Mouse (Mus musculus): ENCODE measurements at regions not wholly inside any gene's neighbourhood (a gene's known extent, or its start where the extent isn't known, plus 50 kb on each side); places are given as distances from the start of the nearest gene placed in this dataset.

GRCm38 (mm10) chr5:12639549-12639948 lies 256.4 kb downstream of the Sema3d start:
- Histone ChIP-seq H3K27me3 (ENCODE audit: control insufficient read depth, insufficient read depth, low read depth, low read length) (no peaks in the 10 kb centered on the region), H3K9me3 (ENCODE audit: control insufficient read depth, low read length) (no peaks in the 10 kb centered on the region), H3K4me3 (ENCODE audit: low read length) (no peak overlapping the region), H3K4me2 (ENCODE audit: low read depth, low read length) (no peak overlapping the region), H3K9ac (ENCODE audit: low read length) (no peak overlapping the region), H3K27ac (ENCODE audit: low read length) (no peak overlapping the region), H3K36me3 (ENCODE audit: control insufficient read depth, insufficient read depth, low read length) (no peaks in the 10 kb centered on the region), H3K4me1 (replicated peaks; ENCODE audit: control insufficient read depth, insufficient read depth, low read length) (no peaks in the 10 kb centered on the region)
- no peak for ATAC-seq (ENCODE audit: low read depth)

- no peak overlapping the region for H3K4me2 ChIP-seq (ENCODE audit: low read depth, low read length)
- H3K36me3 ChIP-seq (ENCODE audit: control insufficient read depth, insufficient read depth, low read length): no peaks in the 10 kb centered on the region
- H3K27me3 ChIP-seq (ENCODE audit: control insufficient read depth, insufficient read depth, low read depth, low read length): no peaks in the 10 kb centered on the region
- H3K4me1 ChIP-seq (replicated peaks; ENCODE audit: control insufficient read depth, insufficient read depth, low read length): no peaks in the 10 kb centered on the region
- H3K9ac ChIP-seq (ENCODE audit: low read length): no peak overlapping the region
- 66% methylated on average over 2 of the region's 2 CpGs for WGBS
- ATAC-seq (ENCODE audit: low read depth): no peak
- H3K27ac ChIP-seq (ENCODE audit: low read length): no peak overlapping the region
- no peak overlapping the region for H3K4me3 ChIP-seq (ENCODE audit: low read length)
- H3K9me3 ChIP-seq (ENCODE audit: control insufficient read depth, low read length): no peaks in the 10 kb centered on the region
Measured at GRCm38 (mm10) chr5:12646269-12646668, 263.1 kb downstream of the Sema3d start.

DNA sequence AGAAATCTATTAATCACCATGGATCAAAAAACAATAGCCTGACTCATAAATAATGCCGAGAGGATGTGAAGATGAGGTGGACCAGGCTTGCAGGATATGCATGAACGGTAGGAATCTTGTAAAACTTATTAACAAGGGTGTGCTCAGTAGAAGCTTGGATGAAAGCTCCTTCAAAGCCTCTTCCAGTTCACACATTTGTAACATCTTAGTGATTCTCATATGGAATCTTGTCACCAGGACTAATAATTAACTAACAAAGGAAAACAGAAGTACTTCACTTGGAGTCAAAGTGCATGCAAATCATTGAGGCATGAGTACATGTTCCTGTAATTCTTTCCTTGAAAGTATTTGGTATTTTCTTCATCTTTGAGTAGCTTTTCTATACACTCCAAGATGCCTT lies 290.5 kb downstream of the Sema3d start:
- WGBS: 81% methylated on average over 2 of the region's 2 CpGs
- Histone ChIP-seq H3K4me3 (ENCODE audit: low read length) (no peak overlapping the region), H3K27me3 (ENCODE audit: control insufficient read depth, insufficient read depth, low read depth, low read length) (no peaks in the 10 kb centered on the region), H3K9me3 (ENCODE audit: control insufficient read depth, low read length) (no peaks in the 10 kb centered on the region), H3K9ac (ENCODE audit: low read length) (no peak overlapping the region), H3K36me3 (ENCODE audit: control insufficient read depth, insufficient read depth, low read length) (no peaks in the 10 kb centered on the region), H3K4me2 (ENCODE audit: low read depth, low read length) (no peak overlapping the region), H3K27ac (ENCODE audit: low read length) (no peak overlapping the region), H3K4me1 (replicated peaks; ENCODE audit: control insufficient read depth, insufficient read depth, low read length) (no peaks in the 10 kb centered on the region)
- ATAC-seq (ENCODE audit: low read depth): no peak

DNA sequence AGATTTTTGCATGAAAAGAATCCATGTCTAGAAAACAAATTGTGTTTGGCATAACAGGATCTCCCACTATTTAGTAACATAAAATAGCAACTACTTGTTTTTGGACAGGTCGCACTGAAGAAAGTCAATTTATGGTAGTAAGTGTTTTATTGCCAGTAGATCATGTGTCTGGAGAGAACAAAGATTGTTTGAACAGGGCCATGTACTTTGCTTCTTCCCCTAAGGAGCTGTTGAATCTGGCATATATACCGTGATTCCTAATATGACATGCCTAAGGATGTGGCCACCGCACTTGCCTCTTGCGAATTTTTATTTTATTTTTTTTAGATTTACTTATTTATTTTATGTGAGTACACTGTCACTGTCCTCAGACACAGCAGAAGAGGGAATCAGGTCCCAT lies 290.9 kb downstream of the Sema3d start:
- Histone ChIP-seq H3K4me3 (ENCODE audit: low read length) (no peak overlapping the region), H3K4me1 (replicated peaks; ENCODE audit: control insufficient read depth, insufficient read depth, low read length) (no peaks in the 10 kb centered on the region), H3K9me3 (ENCODE audit: control insufficient read depth, low read length) (no peaks in the 10 kb centered on the region), H3K36me3 (ENCODE audit: control insufficient read depth, insufficient read depth, low read length) (no peaks in the 10 kb centered on the region), H3K27ac (ENCODE audit: low read length) (no peak overlapping the region), H3K27me3 (ENCODE audit: control insufficient read depth, insufficient read depth, low read depth, low read length) (no peaks in the 10 kb centered on the region), H3K4me2 (ENCODE audit: low read depth, low read length) (no peak overlapping the region), H3K9ac (ENCODE audit: low read length) (no peak overlapping the region)
- 91% methylated on average over 4 of the region's 4 CpGs for WGBS
- no peak for ATAC-seq (ENCODE audit: low read depth)

DNA sequence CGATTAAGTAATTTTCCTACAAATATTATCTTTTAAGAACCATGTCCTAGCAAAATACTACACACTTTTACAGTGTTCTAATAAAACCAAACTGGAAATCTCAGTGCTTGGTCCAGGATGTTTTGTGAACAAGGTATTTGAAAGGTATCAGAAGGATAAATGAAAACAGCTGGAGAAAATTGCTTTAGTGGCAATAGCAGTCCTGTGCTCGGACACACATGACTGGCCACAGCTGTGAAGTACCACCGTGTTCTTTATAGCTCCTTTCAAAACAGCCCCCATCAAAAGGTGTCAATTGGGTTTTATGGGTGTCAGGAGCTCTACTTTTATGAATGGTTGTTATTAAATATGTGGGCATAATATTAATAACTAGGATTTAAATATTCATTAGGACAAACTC lies 293.5 kb downstream of the Sema3d start:
- no peak for ATAC-seq (ENCODE audit: low read depth)

GRCm38 (mm10) chr5:12714894-12715293 lies 331.7 kb downstream of the Sema3d start:
- Histone ChIP-seq H3K9me3 (ENCODE audit: control insufficient read depth, low read length) (peaks cover 4% of the 10 kb centered on the region; the same call in 1 of the 2 replicates), H3K9ac (ENCODE audit: low read length) (no peak overlapping the region), H3K4me3 (ENCODE audit: low read length) (no peak overlapping the region), H3K27ac (ENCODE audit: low read length) (no peak overlapping the region), H3K27me3 (ENCODE audit: control insufficient read depth, insufficient read depth, low read depth, low read length) (no peaks in the 10 kb centered on the region), H3K4me2 (ENCODE audit: low read depth, low read length) (no peak overlapping the region), H3K4me1 (replicated peaks; ENCODE audit: control insufficient read depth, insufficient read depth, low read length) (no peaks in the 10 kb centered on the region), H3K36me3 (ENCODE audit: control insufficient read depth, insufficient read depth, low read length) (no peaks in the 10 kb centered on the region)
- ATAC-seq (ENCODE audit: low read depth): no peak
- 79% methylated on average over 3 of the region's 3 CpGs for WGBS

More for the DNA sequence above, 293.5 kb downstream of the Sema3d start:
- H3K9me3 ChIP-seq (ENCODE audit: control insufficient read depth, low read length): no peaks in the 10 kb centered on the region
- H3K27me3 ChIP-seq (ENCODE audit: control insufficient read depth, insufficient read depth, low read depth, low read length): no peaks in the 10 kb centered on the region
- no peak overlapping the region for H3K27ac ChIP-seq (ENCODE audit: low read length)
- no peak overlapping the region for H3K4me3 ChIP-seq (ENCODE audit: low read length)
- H3K9ac ChIP-seq (ENCODE audit: low read length): no peak overlapping the region
- no peaks in the 10 kb centered on the region for H3K4me1 ChIP-seq (replicated peaks; ENCODE audit: control insufficient read depth, insufficient read depth, low read length)
- no peaks in the 10 kb centered on the region for H3K36me3 ChIP-seq (ENCODE audit: control insufficient read depth, insufficient read depth, low read length)
- 58% methylated on average over 3 of the region's 3 CpGs for WGBS
- no peak overlapping the region for H3K4me2 ChIP-seq (ENCODE audit: low read depth, low read length)

DNA sequence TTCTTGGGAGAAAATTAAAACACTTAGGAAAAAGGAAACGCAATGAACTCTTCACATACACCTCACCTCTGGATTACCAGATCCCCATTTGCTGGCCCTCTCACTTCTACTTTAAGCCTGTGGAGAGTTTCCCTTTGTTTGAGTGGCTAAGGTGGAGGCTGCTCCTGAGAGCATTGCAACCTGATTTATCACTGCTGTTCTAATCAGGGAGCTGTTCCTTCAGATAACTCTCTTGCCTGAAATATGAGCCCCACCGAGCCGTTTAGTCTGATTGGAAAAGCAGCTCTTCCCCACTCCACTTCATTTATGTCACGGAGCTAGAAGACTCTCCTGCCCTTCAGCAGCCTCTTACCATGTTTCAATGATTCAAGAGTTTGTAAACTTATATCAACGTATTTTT lies 368.3 kb downstream of the Sema3d start:
- WGBS: 10% methylated on average over 5 of the region's 5 CpGs
- H3K27me3 ChIP-seq (ENCODE audit: control insufficient read depth, insufficient read depth, low read depth, low read length): no peaks in the 10 kb centered on the region
- H3K4me3 ChIP-seq (ENCODE audit: low read length): no peak overlapping the region
- H3K9ac ChIP-seq (ENCODE audit: low read length): no peak overlapping the region
- H3K36me3 ChIP-seq (ENCODE audit: control insufficient read depth, insufficient read depth, low read length): no peaks in the 10 kb centered on the region
- H3K27ac ChIP-seq (ENCODE audit: low read length): no peak overlapping the region
- no peak for ATAC-seq (ENCODE audit: low read depth)
- H3K4me1 ChIP-seq (replicated peaks; ENCODE audit: control insufficient read depth, insufficient read depth, low read length): no peaks in the 10 kb centered on the region
- H3K4me2 ChIP-seq (ENCODE audit: low read depth, low read length): no peak overlapping the region
- H3K9me3 ChIP-seq (ENCODE audit: control insufficient read depth, low read length): no peaks in the 10 kb centered on the region

GRCm38 (mm10) chr5:12759634-12760033 lies 365.6 kb upstream of the Sema3a start:
- no peak overlapping the region for H3K9ac ChIP-seq (ENCODE audit: low read length)
- H3K27me3 ChIP-seq (ENCODE audit: control insufficient read depth, insufficient read depth, low read depth, low read length): no peaks in the 10 kb centered on the region
- no peaks in the 10 kb centered on the region for H3K9me3 ChIP-seq (ENCODE audit: control insufficient read depth, low read length)
- H3K4me3 ChIP-seq (ENCODE audit: low read length): no peak overlapping the region
- H3K4me1 ChIP-seq (replicated peaks; ENCODE audit: control insufficient read depth, insufficient read depth, low read length): no peaks in the 10 kb centered on the region
- ATAC-seq (ENCODE audit: low read depth): no peak
- H3K27ac ChIP-seq (ENCODE audit: low read length): no peak overlapping the region
- H3K36me3 ChIP-seq (ENCODE audit: control insufficient read depth, insufficient read depth, low read length): no peaks in the 10 kb centered on the region
- H3K4me2 ChIP-seq (ENCODE audit: low read depth, low read length): no peak overlapping the region

DNA sequence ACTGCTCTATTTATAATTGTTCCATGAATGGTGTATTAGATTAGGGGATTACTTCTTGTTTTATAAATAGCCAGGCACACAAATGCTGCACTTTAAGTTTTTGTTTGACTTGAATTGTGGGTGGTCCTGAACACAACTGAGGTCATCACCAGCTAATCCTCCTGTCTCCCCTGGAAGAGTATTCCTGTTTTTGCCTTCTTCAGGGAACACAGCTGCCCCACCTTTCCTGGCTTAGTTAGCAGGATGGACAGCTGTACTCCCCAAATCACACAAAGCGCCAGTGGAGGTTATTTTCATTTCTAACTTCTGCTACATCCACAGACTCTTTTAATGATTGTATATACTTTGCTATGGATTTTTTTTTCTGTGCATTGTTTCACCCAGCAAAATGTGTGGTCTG lies 357.8 kb upstream of the Sema3a start:
- no peak overlapping the region for H3K27ac ChIP-seq (ENCODE audit: low read length)
- H3K9me3 ChIP-seq (ENCODE audit: control insufficient read depth, low read length): no peaks in the 10 kb centered on the region
- ATAC-seq (ENCODE audit: low read depth): no peak
- no peak overlapping the region for H3K4me2 ChIP-seq (ENCODE audit: low read depth, low read length)
- no peaks in the 10 kb centered on the region for H3K4me1 ChIP-seq (replicated peaks; ENCODE audit: control insufficient read depth, insufficient read depth, low read length)
- H3K27me3 ChIP-seq (ENCODE audit: control insufficient read depth, insufficient read depth, low read depth, low read length): no peaks in the 10 kb centered on the region
- no peak overlapping the region for H3K4me3 ChIP-seq (ENCODE audit: low read length)
- no peaks in the 10 kb centered on the region for H3K36me3 ChIP-seq (ENCODE audit: control insufficient read depth, insufficient read depth, low read length)
- 72% methylated on average over 1 of the region's 1 CpGs for WGBS
- no peak overlapping the region for H3K9ac ChIP-seq (ENCODE audit: low read length)

DNA sequence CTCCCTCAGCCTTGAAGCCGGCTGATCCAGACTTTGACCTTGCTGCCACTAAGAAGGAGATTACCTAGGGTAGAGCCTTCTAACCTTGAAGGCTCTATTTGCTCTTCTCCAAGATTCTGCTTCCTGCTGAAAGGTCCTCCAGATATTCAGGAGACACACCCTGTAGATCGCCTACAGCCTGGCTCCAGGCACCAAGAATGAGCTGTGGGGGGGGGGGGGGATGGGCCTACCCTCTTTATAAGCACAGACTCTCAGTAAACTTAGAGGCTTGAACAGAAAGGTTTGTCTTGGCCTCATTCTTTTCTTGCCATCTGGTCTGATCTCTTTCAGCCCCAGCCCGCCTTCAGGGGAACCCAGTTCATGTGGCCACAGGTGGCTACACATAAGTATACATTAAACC lies 342.5 kb upstream of the Sema3a start:
- Histone ChIP-seq H3K4me1 (replicated peaks; ENCODE audit: control insufficient read depth, insufficient read depth, low read length) (no peaks in the 10 kb centered on the region), H3K9ac (ENCODE audit: low read length) (no peak overlapping the region), H3K36me3 (ENCODE audit: control insufficient read depth, insufficient read depth, low read length) (no peaks in the 10 kb centered on the region), H3K4me2 (ENCODE audit: low read depth, low read length) (no peak overlapping the region), H3K27ac (ENCODE audit: low read length) (no peak overlapping the region), H3K9me3 (ENCODE audit: control insufficient read depth, low read length) (no peaks in the 10 kb centered on the region), H3K4me3 (ENCODE audit: low read length) (no peak overlapping the region), H3K27me3 (ENCODE audit: control insufficient read depth, insufficient read depth, low read depth, low read length) (no peaks in the 10 kb centered on the region)
- 84% methylated on average over 3 of the region's 3 CpGs for WGBS
- no peak for ATAC-seq (ENCODE audit: low read depth)

Measured in lung, embryonic 16.5 days (tissue).